In genomic region chr17:65776228-65776627, GRCm38 (mm10) we compare ENCODE assay signal across 18 mouse cellular contexts.
"Had no signal": no experiment of that assay in that cellular context is flagged by ENCODE, and none has a peak within 500 bp of the region (broad histone marks: within the 10 kb centered on the region; RNA-seq: fewer than 3 reads in every experiment).

No protein-coding gene starts in this region.

- H3K9ac ChIP-seq: liver, embryonic 13.5 days; liver, embryonic 15.5 days; liver, postnatal 0 days; lung, embryonic 15.5 days; midbrain, embryonic 12.5 days; neural tube, embryonic 12.5 days; stomach, embryonic 15.5 days had no signal

- DNase-seq: liver, embryonic 13.5 days; liver, postnatal 0 days; lung, adult 2 months; lung, postnatal 14 days; lung, postnatal 36 days; midbrain, embryonic 14.5 days; right cerebral cortex, postnatal 14 days; thymus, adult 18-20 months; thymus, postnatal 14 days; thymus, postnatal 36 days had no signal

- H3K9me3 ChIP-seq: liver, embryonic 13.5 days; liver, embryonic 15.5 days; lung, embryonic 15.5 days; megakaryocyte, embryonic 14.5 days; midbrain, embryonic 12.5 days; neural tube, embryonic 12.5 days; stomach, embryonic 15.5 days had no signal

- H3K27ac ChIP-seq: liver, embryonic 13.5 days; liver, embryonic 15.5 days; lung, embryonic 15.5 days; macrophage; midbrain, embryonic 12.5 days; neural tube, embryonic 12.5 days; stomach, embryonic 15.5 days had no signal

- H3K4me2 ChIP-seq: liver, embryonic 13.5 days; liver, embryonic 15.5 days; lung, embryonic 15.5 days; midbrain, embryonic 12.5 days; neural tube, embryonic 12.5 days; stomach, embryonic 15.5 days had no signal

- H3K36me3 ChIP-seq: liver, embryonic 13.5 days; liver, embryonic 15.5 days; lung, embryonic 15.5 days; midbrain, embryonic 12.5 days; neural tube, embryonic 12.5 days; stomach, embryonic 15.5 days had no signal

- ATAC-seq: liver, postnatal 0 days; lung, postnatal 0 days had no signal

- H3K4me3 ChIP-seq: liver, embryonic 13.5 days; liver, embryonic 15.5 days; lung, embryonic 15.5 days; megakaryocyte, embryonic 14.5 days; midbrain, embryonic 12.5 days; neural tube, embryonic 12.5 days; stomach, embryonic 15.5 days had no signal

- H3K27me3 ChIP-seq: lung, embryonic 15.5 days; neural tube, embryonic 12.5 days; stomach, embryonic 15.5 days had no signal
